In the genomic region with DNA sequence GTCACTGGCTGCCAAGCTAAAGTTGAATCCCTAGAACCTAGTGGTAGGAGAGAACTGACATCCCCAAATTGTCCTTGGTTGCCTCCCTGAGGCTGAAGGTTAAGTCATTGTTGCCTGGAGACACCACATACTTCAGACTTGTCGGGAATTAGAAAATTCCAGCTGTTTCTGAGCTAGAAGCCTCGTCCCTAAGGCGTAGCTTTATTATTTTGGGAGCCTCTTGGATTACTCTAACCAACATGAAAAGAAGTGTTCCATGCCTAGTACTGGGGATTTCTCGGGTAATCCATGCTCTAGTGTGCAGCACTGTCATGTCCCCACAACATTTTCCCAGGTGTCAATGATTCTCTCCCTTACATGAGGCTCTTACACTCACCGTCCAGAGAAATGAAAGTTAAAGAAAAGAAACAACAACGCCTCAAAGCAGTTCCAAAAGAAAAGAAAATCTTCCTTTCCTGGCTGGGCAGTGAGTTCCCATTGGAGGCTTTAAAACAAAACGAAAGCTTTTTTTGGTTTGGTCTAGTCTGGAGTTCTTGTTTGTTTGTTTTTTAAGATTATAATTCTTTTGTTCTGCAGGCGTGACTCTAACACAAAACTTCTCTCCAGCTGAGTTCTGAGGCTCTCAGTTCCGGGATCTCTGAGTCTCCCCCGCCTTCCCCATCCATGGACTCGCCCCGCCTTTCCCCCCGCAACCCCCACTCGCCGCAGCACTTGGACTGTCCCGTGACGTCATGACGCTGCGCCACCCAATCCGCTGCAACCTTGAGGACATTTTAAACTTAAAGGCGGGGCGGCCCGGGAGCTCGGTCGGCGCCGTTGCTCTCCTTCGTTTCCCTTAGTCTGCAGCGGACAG, we compare ENCODE assay signal across 8 mouse cellular contexts. TPM values are rescaled to one million over a fixed set of nuclear protein-coding genes. Genes with fewer than 3 reads are reported as not detected.
DNase-seq lines count a peak whose midpoint lies in the region; ATAC-seq lines count a peak whose summit lies in the region.

Gene Cenpe, plus strand, starts transcription at position 733 of the 853 bp plus-strand sequence.

- H3K27ac ChIP-seq in hindbrain, embryonic 16.5 days (ENCODE audit: low read depth, low read length): no peak within 1 kb of the TSS; the same call in 1 of the 2 replicates
- peak within 1 kb of the TSS; percentile 71 for H3K27ac ChIP-seq in macrophage

- DNase-seq in WW6 (ENCODE audit: low read depth, low spot score): peak; percentile 78
- peak; percentile 86 to 91 for DNase-seq in cerebellum, postnatal 4 days (ENCODE audit: low spot score in 2 of 2)
- peak; percentile 90 for DNase-seq in gastrocnemius, adult 18-20 months (ENCODE audit: low spot score)
- DNase-seq in left cerebral cortex, adult 18-20 months (ENCODE audit: low spot score in 2 of 2): peak; percentile 86 to 89
- DNase-seq in right cerebral cortex, adult 18-20 months: peak; percentile 87
- peak; percentile 67 for DNase-seq in urinary bladder, postnatal 10 days (ENCODE audit: low spot score)

- peaks cover 10% of the 10 kb centered on the region for H3K4me1 ChIP-seq in hindbrain, embryonic 16.5 days (ENCODE audit: control insufficient read depth, insufficient read depth, low read depth, low read length)

- no peaks in the 10 kb centered on the region for H3K9me3 ChIP-seq in hindbrain, embryonic 16.5 days (ENCODE audit: control insufficient read depth, low read length)

- no peaks in the 10 kb centered on the region for H3K36me3 ChIP-seq in hindbrain, embryonic 16.5 days (ENCODE audit: control insufficient read depth, insufficient read depth, low read length)
- H3K36me3 ChIP-seq in macrophage (ENCODE audit: inconsistent target): no peaks in the 10 kb centered on the region

- peak; percentile 97 for ATAC-seq in hindbrain, embryonic 16.5 days

- no peaks in the 10 kb centered on the region for H3K27me3 ChIP-seq in hindbrain, embryonic 16.5 days (replicated peaks; ENCODE audit: control insufficient read depth, insufficient read depth, low read length)

- peak within 1 kb of the TSS; percentile 88 for H3K4me2 ChIP-seq in hindbrain, embryonic 16.5 days (ENCODE audit: low read length)

- peaks cover 33% of the 10 kb centered on the region for H3K79me2 ChIP-seq in macrophage (ENCODE audit: inconsistent target)

- H3K9ac ChIP-seq in hindbrain, embryonic 16.5 days (ENCODE audit: low read depth, low read length): peak within 1 kb of the TSS; percentile 62

- peak within 1 kb of the TSS; percentile 82 for H3K4me3 ChIP-seq in hindbrain, embryonic 16.5 days (ENCODE audit: low read length)
- peak within 1 kb of the TSS; percentile 78 for H3K4me3 ChIP-seq in macrophage (ENCODE audit: inconsistent target)

- 3% methylated on average over 29 of the region's 29 CpGs for WGBS in hindbrain, embryonic 16.5 days
- 5% methylated on average over 29 of the region's 29 CpGs for WGBS in macrophage (ENCODE audit: missing documents)

RNA-seq across cellular contexts. Expression of gene Cenpe, which starts in this region (rescaled TPM):
- under 1 TPM; 0.05 to 0.14 TPM for total RNA-seq in gastrocnemius, adult 18-20 months (2021)
- polyA plus RNA-seq in hindbrain, embryonic 16.5 days (2015; fragmentation: Nextera tagmentation; extraction: Ambion mirVana): 4.3 and 4.8 TPM in 2 replicates
- 1 to 10 TPM in 1 of 2 experiments, under 1 TPM in 1; 0.89 to 1.5 TPM for total RNA-seq in left cerebral cortex, adult 18-20 months (2021)
- 10 to 100 TPM in 18 of 26 experiments, 1 to 10 TPM in 8; 1.8 to 36.7 (median 13.3) TPM for total RNA-seq in macrophage (2018; cell fraction: chromatin; rRNA removed)
- 1 to 10 TPM; 2.3 to 6.7 (median 3.9) TPM for total RNA-seq in macrophage (2018; cell fraction: cytosol; rRNA removed)
- 10 to 100 TPM in 3 of 26 experiments, 1 to 10 TPM in 23; 3.0 to 22.1 (median 5.7) TPM for total RNA-seq in macrophage (2018; cell fraction: nucleus; rRNA removed)
- 1.2 to 7.5 TPM (median 6.7 TPM) in 3 replicates for polyA plus RNA-seq in macrophage (2018)

Comparison
In these comparisons a context has a peak if more than half of its experiments do, and no peak if none do; other contexts are left out.
1. Peak in DNase-seq in gastrocnemius, adult 18-20 months; RNA of the gene not detected or under 1 TPM.